Mouse (Mus musculus) bone marrow, adult 2 months (tissue): ENCODE measurements around the gene Spocd1. TPM values are rescaled to one million over a fixed set of nuclear protein-coding genes. Genes with fewer than 3 reads are reported as not detected.

ENCODE experiments used
- H3K27ac ChIP-seq: fragments of 200-500 bp; 2 replicates; pipeline ENCODE4 v1.5.1; 2012; ENCODE audit warnings: low read depth, mild to moderate bottlenecking, control low read depth, inconsistent platforms, low read length; ENCODE audit not compliant: control insufficient read depth, poor library complexity, insufficient read depth
- H3K4me1 ChIP-seq: fragments of 200-500 bp; 2 replicates; pipeline ENCODE4 v1.6.1; 2011; ENCODE audit warnings: low read length; ENCODE audit not compliant: control insufficient read depth, insufficient read depth
- H3K4me3 ChIP-seq: fragments of 200-500 bp; replicated peaks from 2 replicates; pipeline ENCODE3; 2011; ENCODE audit warnings: mild to moderate bottlenecking, low read depth, low read length, control low read depth; ENCODE audit not compliant: control insufficient read depth
- CTCF ChIP-seq: fragments of 200-500 bp; IDR thresholded peaks from 2 replicates; pipeline ENCODE4 v1.5.1; 2011; ENCODE audit warnings: low read length, control low read depth; ENCODE audit not compliant: control insufficient read depth, insufficient read depth
- POLR2A ChIP-seq: fragments of 200-500 bp; IDR thresholded peaks from 2 replicates; pipeline ENCODE4 v1.6.1; 2011; ENCODE audit warnings: low read depth, mild to moderate bottlenecking, control low read depth, low read length, borderline replicate concordance; ENCODE audit not compliant: control insufficient read depth
- WGBS: fragments of 180-500 bp; shearing (Covaris S2); methylation state at CpG from one replicate; pipeline ENCODE4 v1.1.7; 2018; 5-methylcytosine and 5-hydroxymethylcytosine counted together
- polyA plus RNA-seq: library from polyadenylated mRNA; stranded (reverse); fragments of >200 nt; gene quantifications from 2 replicates; pipeline ENCODE4 v1.2.4, GENCODE M21; 2011; ENCODE audit warnings: low replicate concordance; ENCODE audit not compliant: missing spikeins, insufficient read depth, insufficient read length

Gene Spocd1
- polyA plus RNA-seq, 1 experiment, result not detected

- no peak overlapping the region for H3K4me3 ChIP-seq
- no peak overlapping the region for H3K27ac ChIP-seq
- no peaks in the 10 kb centered on the region for H3K4me1 ChIP-seq
- 74% methylated on average over 9 of the region's 9 CpGs for WGBS
- TF ChIP-seq POLR2A (no peak), CTCF (no peak)
These were observed 45.2 kb downstream of the Spocd1 start for GRCm38 (mm10) chr4:129974285-129974684.

- H3K4me3 ChIP-seq, result no peak overlapping the region
- no peak overlapping the region for H3K27ac ChIP-seq
- TF ChIP-seq CTCF (no peak), POLR2A (no peak)
- no peaks in the 10 kb centered on the region for H3K4me1 ChIP-seq
- WGBS, result 61% methylated on average over 4 of the region's 4 CpGs
These were observed 48.2 kb downstream of the Spocd1 start for GRCm38 (mm10) chr4:129977256-129977655.

- TF ChIP-seq CTCF, result no peak
- no peak for TF ChIP-seq POLR2A
- WGBS, result 80% methylated on average over 4 of the region's 4 CpGs
- Histone ChIP-seq H3K4me3 (no peak overlapping the region), H3K4me1 (no peaks in the 10 kb centered on the region), H3K27ac (no peak overlapping the region)
These were observed 49.2 kb downstream of the Spocd1 start for GRCm38 (mm10) chr4:129978227-129978626.

- 72% methylated on average over 4 of the region's 4 CpGs for WGBS
- Histone ChIP-seq H3K4me1 (no peaks in the 10 kb centered on the region), H3K4me3 (no peak overlapping the region), H3K27ac (no peak overlapping the region)
- TF ChIP-seq POLR2A, result no peak
- TF ChIP-seq CTCF, result no peak
These were observed 49.9 kb downstream of the Spocd1 start for GRCm38 (mm10) chr4:129978930-129979329.

GRCm38 (mm10) chr4:129981657-129982056, 52.6 kb downstream of the Spocd1 start:
- no peak for TF ChIP-seq CTCF
- no peak for TF ChIP-seq POLR2A
- 71% methylated on average over 11 of the region's 11 CpGs for WGBS
- H3K4me3 ChIP-seq, result no peak overlapping the region
- H3K27ac ChIP-seq, result no peak overlapping the region
- no peaks in the 10 kb centered on the region; the same call in 1 of the 2 replicates for H3K4me1 ChIP-seq

GRCm38 (mm10) chr4:129983046-129983445, 54.0 kb downstream of the Spocd1 start:
- Histone ChIP-seq H3K4me3 (no peak overlapping the region), H3K4me1 (no peaks in the 10 kb centered on the region; the same call in none of the 2 replicates), H3K27ac (no peak overlapping the region)
- TF ChIP-seq POLR2A (no peak), CTCF (no peak)
- WGBS, result 27% methylated on average over 5 of the region's 5 CpGs

- no peak overlapping the region for H3K27ac ChIP-seq
- no peak overlapping the region for H3K4me3 ChIP-seq
- H3K4me1 ChIP-seq, result no peaks in the 10 kb centered on the region; the same call in none of the 2 replicates
- WGBS, result 6% methylated on average over 15 of the region's 15 CpGs
- TF ChIP-seq POLR2A (no peak), CTCF (peak; percentile 45)
These were observed 54.8 kb downstream of the Spocd1 start for GRCm38 (mm10) chr4:129983764-129984420.

- Histone ChIP-seq H3K4me1 (no peaks in the 10 kb centered on the region; the same call in none of the 2 replicates), H3K27ac (no peak within 1 kb of the TSS), H3K4me3 (no peak within 1 kb of the TSS)
- WGBS, result under 1% methylated on average over 64 of the region's 77 CpGs
- TF ChIP-seq CTCF, result no peak
These were observed 55.5 kb downstream of the Spocd1 start, which contains the start of gene Adgrb2 for GRCm38 (mm10) chr4:129984421-129985061. TSS of gene Adgrb2 (plus strand) at chr4:129984870.
